Mouse (Mus musculus): ENCODE results near the gene Kalrn.

The Kalrn gene

GRCm38 (mm10) chr16:34573151-34573802 lies at the start of gene Kalrn:
Gene Kalrn (minus strand): TSS chr16:34573532.
- no peak for DNase-seq (ENCODE audit: low read depth)

GRCm38 (mm10) chr16:34614021-34614420 lies 40.7 kb upstream of the Kalrn start:
- peak; percentile 70 for DNase-seq (ENCODE audit: low read depth)

DNA sequence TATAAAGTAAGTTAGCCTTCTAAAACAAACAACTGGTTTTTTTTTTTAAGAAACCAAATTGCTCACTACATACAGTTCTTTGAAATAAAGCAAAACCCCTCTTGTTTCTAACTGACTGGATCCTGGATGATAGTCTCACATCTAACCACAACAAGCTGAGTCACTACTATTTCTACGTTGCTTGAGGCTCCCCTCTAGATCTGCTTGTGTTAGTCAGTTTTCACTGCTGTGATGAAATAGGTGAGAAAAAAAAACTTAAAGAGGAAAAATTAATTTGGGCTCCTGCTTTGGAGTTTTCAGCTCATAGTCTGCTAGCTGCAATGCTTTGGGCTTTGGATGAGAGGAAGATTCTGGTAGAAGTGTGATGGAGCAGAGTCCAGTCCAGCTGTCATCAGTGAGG lies 36.8 kb upstream of the Kalrn start:
- DNase-seq (ENCODE audit: low read depth) = no peak

- no peak for DNase-seq (ENCODE audit: low read depth)
Observed at GRCm38 (mm10) chr16:34605679-34606078, 32.3 kb upstream of the Kalrn start.

- DNase-seq (ENCODE audit: low read depth) = no peak
Observed at GRCm38 (mm10) chr16:34603854-34604253, 30.5 kb upstream of the Kalrn start.

DNA sequence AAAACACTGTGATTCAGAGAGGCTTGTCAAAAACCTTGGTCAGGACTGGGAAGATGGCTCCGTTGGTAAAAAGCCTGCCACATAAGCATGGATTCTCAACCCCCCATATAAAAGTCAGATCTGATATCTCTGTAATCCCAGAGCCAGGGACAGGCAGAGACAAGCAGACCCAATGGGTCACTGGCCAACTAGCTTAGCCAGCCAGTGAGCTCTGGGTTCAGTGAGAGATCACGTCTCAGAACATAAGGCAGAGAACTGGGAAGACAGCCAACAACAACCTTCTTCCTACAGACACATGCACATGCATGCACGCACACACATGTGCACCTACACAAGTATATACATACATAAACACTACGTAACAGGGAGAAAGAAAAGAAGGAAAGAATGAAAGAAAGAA lies 29.7 kb upstream of the Kalrn start:
- no peak for DNase-seq (ENCODE audit: low read depth)

DNA sequence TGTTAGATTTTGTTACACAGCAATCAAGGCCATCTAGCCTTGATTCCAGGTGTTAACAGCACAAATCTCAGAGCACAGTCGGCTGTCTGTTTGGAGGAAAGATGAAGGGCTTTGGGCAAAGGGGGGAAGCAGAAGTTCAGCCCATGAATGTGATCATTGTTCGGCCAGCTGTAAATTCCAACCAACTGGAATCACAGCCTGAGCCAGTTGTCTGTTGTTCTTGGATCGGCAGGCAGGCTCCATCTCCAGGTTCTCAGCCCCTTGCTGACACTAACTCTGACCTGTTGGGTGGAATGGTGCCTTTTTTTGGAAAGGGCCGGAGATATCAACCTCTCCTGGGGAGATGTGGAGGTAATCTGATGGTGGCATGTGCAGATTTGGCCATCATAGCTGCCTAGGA lies 28.6 kb upstream of the Kalrn start:
- DNase-seq (ENCODE audit: low read depth) = peak; percentile 67

- no peak for DNase-seq (ENCODE audit: low read depth)
Observed at GRCm38 (mm10) chr16:34595294-34595693, 22.0 kb upstream of the Kalrn start.

GRCm38 (mm10) chr16:34594597-34595262 lies 21.4 kb upstream of the Kalrn start:
- DNase-seq (ENCODE audit: low read depth) = no peak

GRCm38 (mm10) chr16:34592696-34593095 lies 19.4 kb upstream of the Kalrn start:
- no peak for DNase-seq (ENCODE audit: low read depth)

DNA sequence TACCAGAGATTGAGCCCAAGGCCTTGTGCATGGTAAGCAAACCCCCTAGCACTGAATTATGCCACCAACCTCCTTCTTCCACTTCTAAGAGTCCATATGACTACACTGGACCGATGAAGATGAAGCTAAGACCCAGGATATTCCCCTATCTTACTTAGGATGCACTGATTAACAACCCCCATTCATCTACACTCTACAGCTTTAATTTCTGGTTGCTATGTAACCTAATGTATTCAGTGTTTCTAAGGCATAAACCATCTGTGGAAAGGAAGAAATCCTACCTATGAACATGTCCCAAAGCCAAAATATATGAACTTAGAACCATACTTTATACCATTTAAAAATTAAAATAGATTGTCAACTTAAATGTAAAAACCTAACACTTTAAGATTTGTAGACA lies 18.6 kb upstream of the Kalrn start:
- no peak for DNase-seq (ENCODE audit: low read depth)

DNA sequence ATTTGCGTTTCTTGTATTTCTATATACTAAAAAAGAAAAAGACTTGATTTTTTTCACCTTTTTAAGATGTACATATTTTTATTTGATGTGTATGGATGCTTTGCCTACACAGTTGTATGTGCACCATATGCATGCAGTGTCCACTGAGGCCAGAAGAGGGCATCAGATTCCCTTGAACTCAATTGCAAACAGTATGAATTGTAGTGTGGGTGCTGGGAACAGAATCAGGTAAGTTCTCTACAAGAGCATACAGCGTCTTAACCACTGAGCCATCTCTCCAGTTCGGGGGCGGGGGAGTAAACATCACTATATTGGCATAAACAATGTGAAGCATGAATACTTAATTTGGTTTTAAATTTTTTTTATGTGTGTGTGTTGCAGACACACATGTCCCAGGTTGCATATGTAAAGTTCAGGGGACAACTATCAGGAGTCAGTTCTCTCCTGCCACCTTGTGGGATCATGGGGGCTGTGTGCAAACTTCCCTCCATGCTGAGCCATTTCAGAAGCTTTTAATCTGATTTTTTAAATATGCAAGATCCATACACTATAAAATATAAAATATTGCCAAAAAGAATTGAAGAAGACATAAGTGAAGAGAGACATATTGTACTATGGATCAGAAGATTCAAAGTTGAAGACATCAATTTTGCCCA lies 6.5 kb upstream of the Kalrn start:
- DNase-seq (ENCODE audit: low read depth) = no peak

- no peak for DNase-seq (ENCODE audit: low read depth)
Observed at GRCm38 (mm10) chr16:34573856-34574491, 642 bp upstream of the Kalrn start.

DNA sequence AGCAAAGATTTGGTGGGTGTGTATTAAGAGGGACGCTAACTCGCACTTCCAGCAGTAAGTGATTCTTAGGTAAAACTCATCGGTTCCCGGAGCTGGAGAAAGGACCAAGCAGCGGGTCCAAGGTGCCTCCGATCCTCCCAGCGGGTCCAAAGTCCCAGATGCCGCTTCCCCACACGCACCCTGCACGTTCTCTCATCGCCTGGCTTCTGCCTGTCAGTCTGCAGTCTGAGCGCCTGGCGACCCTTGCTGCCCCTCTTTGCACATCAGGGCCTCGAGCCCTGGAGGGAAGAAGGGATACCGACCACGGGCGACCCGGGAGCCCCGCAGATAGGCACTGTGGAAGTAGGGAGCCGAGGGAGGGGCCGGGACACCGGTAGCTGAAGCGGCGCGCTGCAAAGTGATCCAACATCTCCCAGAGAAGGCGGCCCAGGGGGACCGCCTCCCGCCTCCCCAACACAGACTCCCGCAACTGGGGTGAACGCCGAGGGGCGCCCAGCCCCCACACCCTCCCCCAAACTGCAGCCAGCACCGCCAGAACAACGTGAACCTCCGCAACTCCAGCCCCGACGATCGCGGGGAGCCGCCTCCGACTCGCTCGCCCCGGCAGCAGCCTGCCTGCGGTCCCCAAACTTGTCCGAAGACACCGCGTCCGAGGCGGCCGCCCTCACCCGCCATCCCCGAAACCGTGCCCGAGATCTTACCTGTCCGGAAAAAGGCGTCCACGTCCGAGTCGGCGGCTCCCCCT lies 754 bp downstream of the Kalrn start:
- no peak for DNase-seq (ENCODE audit: low read depth)

- no peak for DNase-seq (ENCODE audit: low read depth)
Observed at GRCm38 (mm10) chr16:34571931-34572405, 1.4 kb downstream of the Kalrn start.

GRCm38 (mm10) chr16:34569897-34570296 lies 3.4 kb downstream of the Kalrn start:
- no peak for DNase-seq (ENCODE audit: low read depth)

DNA sequence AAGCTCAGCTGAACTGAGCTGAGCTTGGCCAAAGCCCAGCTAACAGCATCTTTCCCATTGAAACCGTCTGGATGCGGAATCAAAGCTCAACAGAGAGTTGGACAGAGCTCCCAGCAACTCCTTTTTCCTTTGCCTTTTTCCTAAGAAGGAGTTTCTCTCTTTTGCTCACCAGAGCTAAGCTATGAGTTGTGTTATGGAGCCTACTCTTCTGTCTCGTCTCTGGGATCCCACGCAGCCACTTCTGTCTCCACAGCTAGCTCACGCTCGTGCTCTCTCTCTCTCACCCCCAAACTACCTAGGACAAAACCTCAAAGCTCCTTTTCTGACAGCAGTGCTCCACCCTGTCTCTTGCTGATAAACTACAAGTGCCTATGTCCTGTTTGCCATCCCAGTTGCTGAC lies 4.5 kb downstream of the Kalrn start:
- no peak for DNase-seq (ENCODE audit: low read depth)

DNA sequence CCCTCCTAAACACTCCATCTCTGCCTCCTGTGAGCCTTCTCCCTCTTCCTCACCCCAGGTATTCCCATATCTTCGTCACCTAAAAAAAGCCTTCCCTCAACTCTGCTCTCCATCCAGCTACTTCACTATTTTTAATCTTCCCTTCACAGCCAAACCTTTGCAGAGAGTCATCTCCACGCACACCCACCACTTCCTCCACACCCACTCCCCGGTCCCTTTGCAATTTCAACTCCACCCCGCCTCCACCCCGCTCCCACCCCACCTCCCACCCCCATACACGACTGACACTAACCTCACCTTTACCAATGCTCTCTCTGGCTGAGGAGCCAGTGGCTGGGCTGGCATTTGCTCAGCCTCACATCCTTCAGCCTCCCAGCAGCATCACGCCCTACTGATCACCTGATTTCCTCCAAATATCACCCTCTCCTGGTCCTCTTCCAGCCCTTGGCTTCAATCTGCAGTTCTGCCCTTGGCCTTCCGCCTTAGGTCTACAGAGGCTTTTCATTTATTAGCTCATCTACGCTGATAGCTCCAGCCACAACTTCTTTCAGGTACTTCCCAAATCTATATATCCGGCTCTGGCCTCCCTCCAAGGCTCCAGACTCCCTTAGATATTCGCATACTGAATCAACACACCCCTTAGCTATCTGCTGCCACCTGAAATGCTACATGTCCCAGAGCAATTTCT lies 9.6 kb downstream of the Kalrn start:
- no peak for DNase-seq (ENCODE audit: low read depth)

GRCm38 (mm10) chr16:34561734-34562135 lies 11.6 kb downstream of the Kalrn start:
- DNase-seq (ENCODE audit: low read depth) = no peak

- no peak for DNase-seq (ENCODE audit: low read depth)
Observed at GRCm38 (mm10) chr16:34560814-34561213, 12.5 kb downstream of the Kalrn start.

DNA sequence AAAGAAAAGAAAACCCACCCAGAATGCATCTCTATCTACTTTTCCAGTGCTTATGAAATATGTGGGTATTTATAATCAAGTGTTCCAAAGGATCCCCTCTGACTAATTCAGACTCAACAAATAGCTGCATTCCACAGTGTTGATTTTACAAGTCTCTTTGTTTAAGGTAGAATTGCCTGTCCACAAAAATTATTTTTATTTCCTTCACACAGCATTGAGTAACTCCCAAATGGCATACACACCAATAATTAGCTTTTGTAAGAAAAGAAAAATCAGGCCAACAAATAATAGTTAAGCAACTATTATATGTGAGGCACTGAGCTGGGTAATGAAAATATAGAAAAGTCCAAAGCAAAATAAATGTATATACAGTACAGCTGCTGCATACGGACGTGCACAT lies 12.9 kb downstream of the Kalrn start:
- no peak for DNase-seq (ENCODE audit: low read depth)

Measured in fibroblast of lung, adult 2 months (primary cell).